ENCODE assay signal across 21 mouse cellular contexts in the genomic region with DNA sequence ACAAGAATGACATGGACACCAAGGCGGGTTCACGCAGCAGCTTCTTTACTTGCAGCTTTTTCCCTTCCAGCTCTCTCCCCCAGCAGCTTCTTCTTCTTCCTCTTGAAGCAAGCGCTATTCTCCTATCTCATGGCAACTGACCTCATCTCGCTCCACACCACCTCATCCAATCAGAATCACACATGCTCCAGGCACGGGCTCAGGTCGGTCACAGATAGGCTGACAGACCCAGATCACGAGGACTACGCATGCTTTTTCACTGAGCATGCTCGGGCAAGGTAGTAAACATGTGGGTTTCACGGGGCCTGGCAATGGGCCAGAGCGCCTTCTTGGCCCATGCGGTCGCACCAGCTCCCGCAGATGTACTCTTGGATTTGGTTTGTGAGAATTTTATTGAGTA. TPM values are rescaled to one million over a fixed set of nuclear protein-coding genes. Genes with fewer than 3 reads are reported as not detected.
"Had no signal": no experiment of that assay in that cellular context is flagged by ENCODE, and none has a peak within 500 bp of the region (broad histone marks: within the 10 kb centered on the region; RNA-seq: fewer than 3 reads in every experiment).

No protein-coding gene starts in this region.

- H3K4me1 ChIP-seq: heart, embryonic 12.5 days; hindbrain, embryonic 13.5 days; hindbrain, embryonic 15.5 days; limb, embryonic 13.5 days; limb, embryonic 15.5 days had no signal

- DNase-seq: gastrocnemius, postnatal 14 days; gastrocnemius, postnatal 36 days; heart, adult 18-20 months; heart, postnatal 10 days; heart, postnatal 36 days; kidney, adult 11 months; kidney, adult 2 months; kidney, postnatal 10 days; kidney, postnatal 25 days; kidney, postnatal 4 days had no signal

- H3K36me3 ChIP-seq: heart, embryonic 12.5 days; hindbrain, embryonic 13.5 days; hindbrain, embryonic 15.5 days; limb, embryonic 13.5 days; limb, embryonic 15.5 days had no signal

- H3K9ac ChIP-seq: heart, embryonic 12.5 days; hindbrain, embryonic 13.5 days; hindbrain, embryonic 15.5 days; limb, embryonic 13.5 days; limb, embryonic 15.5 days; liver, embryonic 14.5 days had no signal

- H3K27me3 ChIP-seq: heart, embryonic 12.5 days; hindbrain, embryonic 13.5 days; hindbrain, embryonic 15.5 days; limb, embryonic 13.5 days; limb, embryonic 15.5 days had no signal

- ATAC-seq: hindbrain, postnatal 0 days; intestine, embryonic 16.5 days had no signal

- H3K27ac ChIP-seq: hindbrain, embryonic 13.5 days; hindbrain, embryonic 15.5 days; hindbrain, postnatal 0 days; layer of hippocampus, adult 2 months; left cerebral cortex, adult 2 months; limb, embryonic 13.5 days; limb, embryonic 15.5 days; liver, embryonic 14.5 days had no signal

- H3K4me2 ChIP-seq: heart, embryonic 12.5 days; hindbrain, embryonic 13.5 days; hindbrain, embryonic 15.5 days; limb, embryonic 13.5 days; limb, embryonic 15.5 days had no signal

- H3K4me3 ChIP-seq: heart, embryonic 12.5 days; hindbrain, embryonic 13.5 days; hindbrain, embryonic 15.5 days; layer of hippocampus, adult 2 months; left cerebral cortex, adult 2 months; limb, embryonic 13.5 days; limb, embryonic 15.5 days had no signal

- H3K9me3 ChIP-seq: hindbrain, embryonic 15.5 days; limb, embryonic 15.5 days had no signal

RNA-seq across cellular contexts. Expression of gene Sh3gl3, which starts 9.0 kb away (rescaled TPM):
- polyA plus RNA-seq: liver, adult 2 months had no signal
